Mouse (Mus musculus) liver, postnatal 0 days (tissue): ENCODE results near the gene Cda.

Source experiments
- CTCF ChIP-seq: sonication (generic); IDR thresholded peaks from 2 replicates; pipeline ENCODE4 v1.5.1; 2016; ENCODE audit warnings: antibody characterized with exemption, low read depth
- EP300 ChIP-seq: IDR thresholded peaks from 2 replicates; pipeline ENCODE4 v1.6.1; 2016; ENCODE audit warnings: antibody characterized with exemption, low read depth, mild to moderate bottlenecking

GRCm38 (mm10) chr4:138351821-138352220, 16.0 kb downstream of the Cda start:
- no peak for TF ChIP-seq EP300
- no peak for TF ChIP-seq CTCF
